Mouse (Mus musculus): Measurements from ENCODE around the gene St6gal1.
"Not testable (repeated sequence)": the region's sequence is repeated elsewhere in the genome, so short reads cannot be mapped to it uniquely, and the experiment has no call there.

The St6gal1 gene

GRCm38 (mm10) chr16:23224671-23225068, at the start of gene St6gal1:
St6gal1 (plus strand) TSS chr16:23224740.
- peak; percentile 40 for DNase-seq

DNA sequence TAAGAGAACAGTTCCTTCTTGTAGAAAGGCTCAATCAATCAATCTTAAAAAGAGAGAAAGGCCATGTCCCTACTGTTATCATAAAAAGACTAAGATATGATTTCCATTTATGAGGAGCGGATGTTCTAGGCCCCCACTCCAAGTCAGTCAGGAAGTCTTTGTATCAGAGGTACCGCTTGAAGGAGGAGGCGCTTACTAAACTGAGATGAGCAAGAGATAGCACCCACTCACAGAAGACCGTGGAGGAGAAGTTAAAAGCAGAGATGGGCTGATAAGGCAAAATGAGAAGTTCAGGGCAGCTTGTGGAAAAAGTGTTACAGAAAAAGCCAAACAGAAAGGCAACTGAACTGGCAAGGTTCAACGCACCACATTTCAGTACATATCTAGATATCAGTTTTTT, 49.7 kb upstream of the St6gal1 start:
- DNase-seq: no peak

DNA sequence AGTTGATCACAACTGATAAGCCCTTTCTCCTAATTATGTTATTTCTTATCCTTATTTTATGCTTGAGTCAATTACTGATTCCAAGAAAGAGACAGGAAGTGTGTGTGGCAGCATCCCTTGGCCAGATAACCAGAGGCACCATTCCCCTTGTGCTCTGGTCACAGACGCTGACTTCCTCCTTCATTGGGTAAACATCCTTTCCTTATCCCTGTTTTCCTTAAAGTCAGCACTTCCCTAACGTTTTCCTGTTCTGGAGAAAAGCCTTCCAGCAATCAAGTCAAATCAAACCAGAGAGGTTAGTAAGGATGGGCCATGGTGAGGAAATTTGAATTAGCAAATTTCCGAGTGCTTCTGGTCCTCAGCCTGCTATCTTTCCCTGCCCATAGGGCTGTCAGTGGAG, 48.6 kb upstream of the St6gal1 start:
- no peak for DNase-seq

GRCm38 (mm10) chr16:23177856-23178255, 46.7 kb upstream of the St6gal1 start:
- DNase-seq: no peak

DNA sequence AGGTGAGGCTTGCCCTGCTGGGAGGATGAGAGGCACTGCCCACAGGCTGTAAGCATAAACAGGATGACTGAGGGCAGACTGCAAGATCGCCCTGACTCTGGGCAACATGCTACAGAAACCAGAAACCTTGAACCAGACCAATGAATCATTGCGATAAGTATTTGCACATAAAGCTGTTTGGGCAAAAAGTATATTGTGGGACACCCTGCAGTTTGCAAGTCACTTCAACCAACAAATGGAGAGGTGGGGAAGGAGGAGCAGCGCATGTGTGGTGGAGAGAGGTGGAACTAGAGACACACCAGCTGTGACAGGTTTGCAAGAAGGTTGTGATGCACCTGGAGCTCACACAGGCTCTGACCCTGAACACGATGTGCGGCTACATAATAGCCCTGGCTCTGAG, 45.7 kb upstream of the St6gal1 start:
- no peak for DNase-seq

DNA sequence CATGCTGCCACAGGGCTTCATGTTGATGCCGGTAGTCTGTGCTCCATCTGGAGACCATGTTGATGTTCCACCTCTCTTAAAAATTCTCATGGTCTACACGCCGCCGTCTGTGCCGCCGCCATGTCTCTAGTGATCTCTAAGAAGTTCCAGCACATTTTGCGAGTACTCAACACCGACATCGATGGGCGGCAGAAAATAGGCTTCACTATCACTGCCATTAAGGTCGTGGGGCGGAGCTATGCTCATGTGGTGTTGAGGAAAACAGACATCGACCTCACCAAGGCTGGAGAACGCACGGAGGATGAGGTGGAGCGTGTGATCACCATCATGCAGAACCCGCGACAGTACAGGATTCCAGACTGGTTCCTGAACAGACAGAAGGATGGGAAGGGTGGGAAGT, 45.1 kb upstream of the St6gal1 start:
- DNase-seq: not testable (repeated sequence)

GRCm38 (mm10) chr16:23181054-23181453, 43.5 kb upstream of the St6gal1 start:
- no peak for DNase-seq

- no peak for DNase-seq
Measured at GRCm38 (mm10) chr16:23181487-23181886, 43.1 kb upstream of the St6gal1 start.

DNA sequence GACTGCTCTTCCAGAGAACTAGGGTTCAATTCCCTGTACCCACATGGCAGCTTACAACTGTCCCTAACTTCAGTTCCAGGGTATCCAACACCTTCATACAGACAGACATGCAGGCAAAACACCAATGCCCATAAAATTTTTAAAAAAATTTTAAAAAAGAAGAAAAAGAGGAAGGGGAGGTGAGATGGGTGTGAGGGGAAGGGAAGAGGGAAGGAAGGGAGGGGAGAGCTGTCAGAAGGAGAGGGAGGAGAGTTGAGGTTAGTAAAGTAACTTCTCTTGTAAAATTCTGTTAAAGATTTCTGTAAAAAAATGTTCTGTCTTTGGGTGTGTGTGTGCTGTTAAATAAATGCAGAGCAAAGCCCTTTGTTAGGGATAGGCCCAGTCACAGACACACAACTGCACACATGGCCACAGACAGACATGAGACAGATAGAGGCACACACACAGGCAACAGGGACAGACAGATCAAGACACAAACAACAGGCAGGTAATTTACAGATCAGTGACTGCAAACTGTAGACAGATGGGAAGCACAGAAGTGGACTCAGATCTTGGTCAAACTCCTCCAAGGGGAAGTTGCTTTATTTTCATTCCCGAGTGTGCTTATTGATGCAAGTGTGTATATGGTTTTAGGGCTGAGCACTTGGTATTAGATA, 42.5 kb upstream of the St6gal1 start:
- DNase-seq: no peak

DNA sequence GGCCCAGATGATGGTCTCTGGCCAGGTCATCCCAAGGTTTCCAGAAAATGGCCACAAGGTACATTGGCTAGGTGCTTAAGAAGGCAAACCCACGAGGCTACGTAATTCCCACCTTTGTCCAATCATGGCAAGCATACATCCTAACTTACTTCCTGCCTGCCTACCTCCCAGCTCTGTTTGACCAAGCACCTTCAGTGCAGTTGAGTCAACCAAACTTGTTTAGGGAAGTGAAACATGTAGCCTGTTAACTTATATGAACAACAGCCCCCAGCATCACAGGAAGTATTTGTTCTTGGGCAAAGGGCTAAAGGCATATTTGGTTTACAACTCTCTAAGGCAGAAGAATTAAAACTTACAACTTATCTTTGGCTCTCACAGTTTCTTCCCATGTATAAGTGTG, 38.7 kb upstream of the St6gal1 start:
- no peak for DNase-seq

DNA sequence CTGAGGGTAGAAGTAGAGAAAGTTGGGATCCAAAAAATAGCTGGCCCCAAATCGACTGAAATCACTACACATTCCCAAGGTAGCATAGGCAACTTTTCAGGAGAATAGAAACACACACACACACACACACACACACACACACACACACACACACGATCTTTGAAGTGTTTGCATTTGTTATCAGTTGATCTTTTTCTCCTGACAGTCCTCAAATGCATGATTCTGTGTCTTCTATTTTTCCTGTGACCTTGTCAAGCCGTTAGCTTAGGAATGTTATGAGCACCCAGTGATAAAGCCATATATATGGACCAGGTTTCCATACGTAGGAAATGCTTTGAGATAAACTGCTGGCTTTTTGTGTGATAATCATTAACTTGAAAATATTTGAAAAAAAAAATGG, 38.1 kb upstream of the St6gal1 start:
- DNase-seq: no peak

DNA sequence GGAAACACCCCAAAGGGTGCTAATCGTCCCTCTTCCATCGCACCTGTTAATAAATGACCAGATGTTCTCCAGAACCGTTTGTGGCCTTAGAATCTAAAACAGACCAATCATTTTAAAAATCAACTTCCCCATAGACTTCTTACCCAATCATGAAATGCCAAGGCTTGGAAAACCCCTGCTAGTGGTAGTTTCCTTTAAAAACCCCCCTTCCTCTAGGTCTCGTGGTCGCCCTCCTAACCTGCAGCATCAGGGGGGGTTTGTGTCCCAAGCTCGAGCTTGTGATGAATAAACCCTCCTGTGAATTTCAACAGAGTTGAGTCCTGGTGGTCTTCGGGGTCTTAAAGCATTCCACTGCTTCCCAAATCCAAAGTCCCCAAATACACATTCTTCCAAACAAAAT, 36.6 kb upstream of the St6gal1 start:
- DNase-seq: no peak

DNA sequence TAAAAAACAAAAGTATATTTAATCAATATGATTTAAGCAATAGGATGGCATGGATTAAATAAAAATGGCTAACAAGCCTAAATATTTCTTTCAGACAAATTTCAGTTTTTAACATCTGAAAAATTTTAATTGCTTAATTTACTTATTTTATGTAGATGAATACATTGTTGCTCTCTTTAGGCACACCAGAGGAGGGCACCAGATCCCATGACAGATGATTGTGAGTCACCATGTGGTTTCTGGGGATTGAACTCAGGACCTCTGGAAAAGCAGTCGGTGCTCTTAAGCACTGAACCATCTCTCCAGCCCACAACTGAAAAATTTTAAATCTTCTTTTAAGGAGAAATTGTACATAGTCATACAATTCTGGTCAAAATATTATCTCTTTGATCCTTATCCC, 34.9 kb upstream of the St6gal1 start:
- DNase-seq: no peak

- DNase-seq: no peak
Measured at GRCm38 (mm10) chr16:23191560-23192242, 32.8 kb upstream of the St6gal1 start.

- no peak for DNase-seq
Measured at GRCm38 (mm10) chr16:23195618-23196017, 28.9 kb upstream of the St6gal1 start.

- DNase-seq: no peak
Measured at GRCm38 (mm10) chr16:23196296-23196695, 28.2 kb upstream of the St6gal1 start.

DNA sequence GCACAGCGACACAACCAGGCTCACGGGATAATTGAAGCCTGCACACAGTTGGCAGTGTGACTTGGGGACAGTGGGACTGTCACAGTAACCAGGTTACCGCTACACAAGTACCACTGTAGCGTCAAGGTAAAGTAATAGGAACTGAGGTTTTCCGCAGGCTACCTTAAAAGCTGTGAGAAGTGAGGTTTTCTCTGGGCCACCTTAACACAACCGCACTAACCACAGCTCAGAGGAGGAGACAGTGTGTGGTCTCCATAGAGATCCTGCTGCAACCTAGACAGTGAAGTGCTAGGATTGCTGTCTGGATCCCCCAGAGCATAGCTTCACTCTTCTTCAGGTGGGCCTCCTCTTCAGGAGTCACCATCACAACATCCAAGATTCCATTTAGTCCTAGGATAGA, 27.7 kb upstream of the St6gal1 start:
- DNase-seq: no peak

DNA sequence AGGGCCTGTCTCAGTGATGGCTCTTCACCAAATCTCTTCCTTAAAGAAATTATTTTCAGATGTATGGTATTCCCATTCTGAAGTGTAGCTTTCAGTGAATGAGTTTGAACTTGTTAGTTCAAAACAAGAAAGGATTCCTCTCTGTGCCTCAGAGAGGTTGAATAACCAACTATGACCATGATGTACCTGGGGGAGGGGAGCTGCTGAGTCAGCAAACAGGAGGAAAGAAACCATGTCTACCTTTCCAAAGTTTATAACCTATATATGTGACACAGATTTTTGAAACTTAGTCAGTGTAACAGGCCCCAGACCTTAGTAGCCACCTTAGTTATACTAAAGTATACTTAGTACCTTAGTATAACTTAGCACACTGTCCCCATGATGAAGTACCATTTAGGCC, 23.0 kb upstream of the St6gal1 start:
- DNase-seq: no peak

GRCm38 (mm10) chr16:23214314-23214713, 10.2 kb upstream of the St6gal1 start:
- no peak for DNase-seq

- no peak for DNase-seq
Measured at GRCm38 (mm10) chr16:23215241-23215900, 9.2 kb upstream of the St6gal1 start.

GRCm38 (mm10) chr16:23216366-23216765, 8.2 kb upstream of the St6gal1 start:
- DNase-seq: no peak

GRCm38 (mm10) chr16:23218313-23218712, 6.2 kb upstream of the St6gal1 start:
- DNase-seq: no peak

DNA sequence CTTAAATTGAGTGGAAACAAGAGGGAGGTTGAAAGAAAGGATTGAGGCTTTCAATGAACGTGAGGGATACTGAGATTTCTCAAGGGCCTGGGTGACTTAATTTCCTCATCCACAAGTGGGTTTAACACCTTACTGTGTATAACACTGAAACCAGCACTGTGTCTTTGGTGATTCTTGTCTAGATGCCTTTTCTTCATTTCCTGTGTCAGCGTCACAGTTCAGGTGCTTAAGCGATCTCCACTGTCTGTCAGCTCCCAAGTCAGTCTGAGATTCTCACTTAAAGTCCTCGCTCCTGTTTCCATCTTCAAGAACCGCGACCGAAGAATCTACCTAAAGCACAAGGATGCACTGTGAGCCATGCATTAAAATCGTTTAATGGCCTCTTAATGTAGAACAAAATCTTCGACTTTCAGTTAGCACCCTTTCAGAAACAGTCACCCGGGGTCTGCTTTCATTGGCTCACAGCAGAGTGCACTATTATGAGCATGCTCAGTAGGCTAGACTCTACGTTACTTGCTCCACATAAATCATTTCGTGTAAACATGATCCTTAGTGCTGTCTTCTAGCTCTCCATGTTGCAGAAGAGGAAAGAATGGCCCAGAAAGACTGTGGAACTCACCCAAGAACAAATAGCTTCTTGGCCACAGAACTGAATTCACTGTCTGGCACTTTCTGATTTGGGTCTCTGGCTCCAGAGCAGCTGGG, 1.2 kb upstream of the St6gal1 start:
- no peak for DNase-seq

All from cerebellum, adult 9-11 months (tissue).